Mouse (Mus musculus) cerebellum, adult 2 months (tissue): ENCODE measurements around the gene Peg3.

Experiments used
- CTCF ChIP-seq: fragments of 200-500 bp; IDR thresholded peaks from 2 replicates; pipeline ENCODE4 v1.5.1; 2011; ENCODE audit warnings: low read depth, mild to moderate bottlenecking, control low read depth, low read length, moderate library complexity, borderline replicate concordance; ENCODE audit not compliant: insufficient read depth
- POLR2A ChIP-seq: fragments of 200-500 bp; IDR thresholded peaks from 2 replicates; pipeline ENCODE4 v1.6.1; 2011; ENCODE audit warnings: low read length, control low read depth, borderline replicate concordance; ENCODE audit not compliant: insufficient read depth

DNA sequence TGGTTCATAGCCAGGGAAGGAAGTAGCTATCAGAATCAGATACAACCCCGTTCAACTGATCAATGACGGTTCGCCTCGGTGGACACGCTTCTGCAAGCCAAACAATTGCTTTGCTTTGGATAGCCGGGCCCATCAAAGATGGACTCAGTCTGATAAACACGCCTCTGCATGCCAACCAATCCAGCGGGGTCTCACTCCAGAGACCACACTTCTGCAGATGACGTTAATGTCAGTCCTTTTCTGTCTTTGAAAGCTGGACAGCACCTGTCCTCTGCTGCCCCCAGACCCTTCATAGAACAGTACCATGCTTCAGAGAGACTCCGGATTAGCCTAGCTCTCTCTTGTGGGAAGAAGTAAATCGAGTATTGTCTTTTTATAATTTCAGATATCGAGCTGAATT is 29.5 kb upstream of the Peg3 start:
- TF ChIP-seq CTCF (no peak), POLR2A (no peak)
